Mouse (Mus musculus) embryo, embryonic 11.5 days (tissue): ENCODE data around the gene Gm4787.
"Not testable (repeated sequence)": the region's sequence is repeated elsewhere in the genome, so short reads cannot be mapped to it uniquely, and the experiment has no call there.

Experiments
- DNase-seq: peaks from one replicate; pipeline ENCODE4 v3.0.0-alpha.2; 2012; ENCODE audit warnings: low read depth, low spot score

The Gm4787 gene

GRCm38 (mm10) chr12:81379364-81379763 lies at the start of gene Gm4787:
Gene Gm4787 (minus strand): TSS chr12:81379464.
- not testable (repeated sequence) for DNase-seq

DNA sequence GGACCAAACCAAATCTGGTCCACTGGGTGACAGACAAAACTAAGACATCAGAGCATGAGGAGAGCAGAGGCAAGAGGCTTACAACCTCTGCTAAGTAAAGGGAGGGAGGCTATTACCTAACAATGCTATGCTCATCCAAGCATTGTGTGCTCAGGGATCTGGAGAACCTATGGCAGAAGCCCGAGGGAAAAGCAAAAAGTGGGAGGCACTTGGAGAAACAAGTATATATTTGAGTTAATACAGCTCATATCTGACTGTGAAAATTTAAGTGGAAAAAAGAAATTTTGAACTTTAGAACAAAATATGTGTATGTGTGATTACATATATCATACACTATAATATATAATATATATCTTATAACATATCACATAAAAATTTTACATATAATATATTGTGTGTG lies 42.6 kb upstream of the Gm4787 start, which contains the start of gene Adam4:
TSS of gene Adam4 (minus strand) at position 101 of the 400 bp plus-strand sequence.
- DNase-seq: no peak

DNA sequence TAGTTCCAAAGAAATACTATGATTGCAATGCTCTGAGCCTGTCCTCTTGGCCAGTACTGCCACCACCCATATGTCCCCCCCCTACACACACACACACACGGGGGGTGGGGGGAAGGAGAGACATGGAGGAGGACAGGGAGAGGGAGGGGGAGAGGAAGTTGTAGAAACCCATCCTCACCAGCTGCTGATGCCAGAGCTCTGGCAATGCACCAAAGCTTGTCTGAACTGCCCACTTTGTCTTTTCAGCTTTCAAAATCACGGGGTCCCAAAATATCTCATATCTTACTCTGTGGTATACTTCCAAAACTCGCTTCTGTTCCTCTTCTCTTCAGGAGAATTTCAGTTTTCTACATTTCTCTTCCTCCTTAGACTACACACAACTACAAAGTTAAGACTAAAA lies 33.9 kb upstream of the Gm4787 start:
- DNase-seq: no peak

DNA sequence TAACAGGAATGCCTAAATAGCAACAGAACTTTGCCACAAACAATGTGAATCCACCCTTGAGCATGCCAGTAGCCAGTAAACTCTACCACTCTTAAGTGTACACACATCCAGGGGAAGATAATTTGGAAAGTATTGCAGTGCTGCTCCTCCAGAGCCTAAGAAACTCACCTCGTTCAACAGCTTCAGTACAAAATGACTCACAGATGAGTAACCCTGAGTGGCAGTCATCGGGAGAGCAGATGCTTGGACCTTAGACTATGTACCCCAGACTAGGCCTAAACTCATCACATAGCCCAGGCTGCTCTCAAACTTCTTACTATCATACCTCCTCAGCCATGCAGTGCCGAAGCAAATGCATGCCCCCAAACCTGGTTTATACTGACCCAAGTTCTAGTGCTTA lies 29.7 kb upstream of the Gm4787 start:
- DNase-seq: no peak

DNA sequence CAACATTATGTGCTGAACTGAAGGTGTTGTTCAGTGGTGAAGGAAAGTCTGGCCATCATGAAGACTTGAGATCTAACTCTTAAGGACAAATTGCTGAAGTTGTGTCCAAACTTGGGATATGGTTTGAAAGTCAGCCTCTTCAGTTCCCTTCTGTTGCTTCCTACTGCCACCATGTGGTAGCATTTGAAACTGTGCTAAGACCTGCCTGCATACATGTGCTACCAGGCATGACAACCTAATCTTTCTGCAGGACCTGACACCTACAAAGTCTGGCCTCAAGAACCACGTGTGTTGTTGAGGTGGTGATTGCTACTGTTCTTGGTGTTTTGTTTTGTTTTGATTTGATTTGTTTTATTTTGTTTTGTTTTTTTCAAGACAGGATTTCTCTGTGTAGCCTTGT lies 22.9 kb upstream of the Gm4787 start:
- DNase-seq: peak; percentile 44

DNA sequence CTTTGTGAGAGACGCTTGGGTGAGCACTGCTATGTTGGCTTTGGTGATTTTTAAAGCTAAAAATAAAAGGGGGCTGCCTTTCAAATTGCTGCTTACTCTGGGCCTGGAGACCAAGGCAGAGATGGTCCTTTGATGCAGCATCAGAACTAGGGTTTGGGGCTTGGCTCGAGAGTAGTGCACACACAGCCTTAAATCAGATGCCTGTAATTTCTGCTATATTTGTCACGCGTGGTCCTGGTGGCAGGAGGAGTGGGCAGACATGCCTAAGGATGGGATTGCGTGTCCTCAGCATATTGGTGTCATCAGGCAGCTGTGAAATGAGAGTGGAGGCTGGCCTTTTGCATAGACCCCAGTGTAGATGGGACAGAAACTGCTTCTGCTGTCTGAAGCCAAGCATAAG lies 45.4 kb downstream of the Gm4787 start:
- no peak for DNase-seq

DNA sequence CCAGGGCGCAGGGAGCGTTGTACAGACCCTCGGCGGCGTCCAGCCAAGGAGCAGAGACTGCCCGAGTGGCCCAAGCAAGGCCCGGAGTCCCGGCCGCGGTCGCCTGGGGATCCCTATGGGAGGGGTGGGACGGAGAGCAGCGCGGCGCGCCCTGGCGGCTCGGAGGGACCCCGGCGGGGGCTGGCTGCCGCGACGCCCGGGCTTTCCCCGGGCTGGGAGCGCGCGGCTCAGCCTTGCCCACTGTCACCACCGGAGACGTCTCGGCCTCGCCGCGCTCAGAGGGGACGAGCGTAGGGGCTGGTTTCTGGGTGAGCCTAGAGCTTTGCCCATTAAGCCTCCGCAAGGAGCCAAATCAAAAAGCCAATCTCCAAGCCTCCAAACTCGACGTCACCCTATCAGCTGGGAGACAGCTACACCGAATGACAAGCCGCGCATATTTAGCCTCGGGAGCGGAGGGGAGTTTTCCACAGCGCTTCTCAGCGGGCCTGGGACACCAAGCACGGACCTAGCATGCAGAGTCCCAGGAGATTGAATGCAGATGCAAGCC lies 46.3 kb downstream of the Gm4787 start, which contains the start of gene Slc8a3:
TSS of gene Slc8a3 (minus strand) at position 306 of the 547 bp plus-strand sequence.
- DNase-seq: peak; percentile 23

GRCm38 (mm10) chr12:81331937-81332874 lies 47.1 kb downstream of the Gm4787 start:
- DNase-seq: peak; percentile 24

DNA sequence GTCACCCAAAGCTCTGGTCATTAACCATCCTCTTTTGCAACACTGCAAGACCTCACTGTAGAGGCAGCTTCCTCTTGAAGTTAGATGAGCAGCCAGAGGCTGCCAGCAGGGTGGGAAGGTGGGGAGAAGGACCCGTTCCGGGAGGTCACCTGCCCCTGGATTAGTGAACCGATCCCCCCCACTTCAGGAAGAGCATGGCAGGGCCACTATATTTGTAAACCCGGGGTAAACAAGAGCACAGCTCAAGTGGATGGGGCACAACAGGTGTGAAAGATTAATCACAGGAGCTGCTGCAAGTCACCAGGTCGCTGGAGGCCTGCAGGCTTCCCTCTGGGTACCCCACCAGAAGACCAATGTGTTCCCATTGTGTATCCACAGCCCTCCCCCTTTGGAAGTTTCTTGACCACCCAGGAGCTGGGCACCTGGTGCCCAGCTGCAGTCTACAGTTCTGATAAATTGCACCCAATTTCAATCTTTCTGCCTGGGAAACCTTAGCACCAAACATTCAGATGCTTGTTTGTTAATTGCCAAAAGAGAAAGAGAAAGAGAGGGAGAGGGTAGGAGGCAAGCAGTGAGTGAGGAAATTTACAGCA lies 48.1 kb downstream of the Gm4787 start:
- DNase-seq: no peak
